Mouse (Mus musculus) C2C12 (cell line): Measurements from ENCODE around the gene Nppb.

Experiments
- CEBPB ChIP-seq: IDR thresholded peaks from one replicate; pipeline ENCODE4 v1.6.1; 2011; ENCODE audit warnings: low read depth, mild to moderate bottlenecking, control low read depth, moderate library complexity
- CTCF ChIP-seq: IDR thresholded peaks from one replicate; pipeline ENCODE4 v1.5.1; 2011; ENCODE audit not compliant: control insufficient read depth, insufficient read depth, insufficient read length
- MYOD1 ChIP-seq: IDR thresholded peaks from one replicate; pipeline ENCODE4 v1.6.1; 2011; ENCODE audit warnings: low read depth; ENCODE audit not compliant: control insufficient read depth, insufficient read length
- USF1 ChIP-seq: IDR thresholded peaks from one replicate; pipeline ENCODE4 v1.6.1; 2011; ENCODE audit warnings: low read depth, mild to moderate bottlenecking, control low read depth, moderate library complexity

- TF ChIP-seq CTCF (no peak), CEBPB (no peak), USF1 (no peak), MYOD1 (no peak)
Measured at GRCm38 (mm10) chr4:147937486-147937885, 48.1 kb upstream of the Nppb start.
